Mouse (Mus musculus): ENCODE results near the gene Clnk.

The Clnk gene

DNA sequence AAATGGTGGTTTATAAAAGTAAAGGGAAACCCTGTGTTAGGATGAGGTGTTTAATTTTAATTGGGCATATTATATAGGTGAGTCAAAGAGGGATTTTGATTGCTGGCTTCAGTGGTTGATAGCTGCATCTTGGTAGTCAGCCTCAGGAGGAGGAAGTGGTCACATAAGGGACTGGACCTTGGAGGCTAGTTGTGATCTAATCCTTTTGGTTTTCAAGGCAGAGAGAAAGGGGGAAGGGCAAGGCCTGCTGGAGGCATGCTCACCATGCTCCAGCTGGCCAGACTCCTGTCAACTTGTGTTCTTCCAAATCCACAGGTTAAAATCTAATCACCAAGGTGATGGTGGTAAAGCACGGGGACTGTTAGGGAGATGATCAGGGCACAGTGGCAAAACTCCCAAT is 19.0 kb downstream of the Clnk start:
- in situ Hi-C loops (cut with MboI, MseI) = no loop called here

- in situ Hi-C loops (cut with MboI, MseI) = no loop called here
Measured at GRCm38 (mm10) chr5:38850171-38850570, 26.4 kb downstream of the Clnk start.

GRCm38 (mm10) chr5:38845529-38845928 is 31.1 kb downstream of the Clnk start:
- in situ Hi-C loops (cut with MboI, MseI) = no loop called here

DNA sequence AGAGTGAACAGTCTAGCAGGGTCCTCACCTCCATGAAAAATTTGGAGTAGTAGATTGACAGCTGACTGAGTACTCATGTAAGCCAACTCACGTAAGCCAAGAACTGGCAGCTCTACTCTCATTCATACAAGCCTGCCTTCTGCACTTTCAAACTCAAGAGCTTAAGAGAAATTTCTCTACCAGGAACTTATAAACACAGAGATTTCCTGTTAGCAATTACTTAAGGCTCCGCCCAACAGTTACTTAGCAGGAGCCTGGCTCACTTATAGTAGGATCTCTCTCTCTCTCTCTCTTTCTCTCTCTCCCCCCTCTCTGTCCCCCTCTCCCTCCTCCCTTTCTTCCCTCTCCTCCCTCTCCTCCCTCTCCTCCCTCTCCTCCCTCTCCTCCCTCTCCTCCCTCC is 32.3 kb downstream of the Clnk start:
- in situ Hi-C loops (cut with MboI, MseI) = no loop called here

GRCm38 (mm10) chr5:38839981-38840380 is 36.6 kb downstream of the Clnk start:
- in situ Hi-C loops (cut with MboI, MseI) = no loop called here

- in situ Hi-C loops (cut with MboI, MseI) = no loop called here
Measured at GRCm38 (mm10) chr5:38827310-38827709, 49.3 kb downstream of the Clnk start.

DNA sequence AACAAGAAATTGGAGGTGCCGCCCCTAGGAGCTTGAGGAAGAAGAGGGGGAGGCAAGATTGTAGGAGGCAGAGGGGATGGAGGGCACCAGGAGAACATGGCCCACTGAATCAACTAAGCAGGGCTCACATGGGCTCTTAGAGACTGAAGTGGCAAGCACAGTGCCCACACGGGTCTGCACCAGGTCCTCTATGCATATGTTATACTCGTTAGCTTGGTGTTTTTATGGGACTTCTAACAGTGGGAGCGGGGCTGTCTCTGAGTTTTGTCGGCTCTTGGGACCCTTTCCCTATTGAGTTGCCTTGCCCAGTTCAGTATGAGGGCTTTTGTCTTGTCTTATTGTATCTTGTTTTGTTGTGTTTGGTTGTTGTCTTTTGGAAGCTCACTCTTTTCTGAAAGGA is 50.0 kb downstream of the Clnk start:
- in situ Hi-C loops (cut with MboI, MseI) = no loop called here

- in situ Hi-C loops (cut with MboI, MseI) = no loop called here
Measured at GRCm38 (mm10) chr5:38824132-38824965, 52.3 kb downstream of the Clnk start.

- in situ Hi-C loops (cut with MboI, MseI) = no loop called here
Measured at GRCm38 (mm10) chr5:38813391-38814109, 63.1 kb downstream of the Clnk start.

GRCm38 (mm10) chr5:38812916-38813315 is 63.7 kb downstream of the Clnk start:
- in situ Hi-C loops (cut with MboI, MseI) = no loop called here

DNA sequence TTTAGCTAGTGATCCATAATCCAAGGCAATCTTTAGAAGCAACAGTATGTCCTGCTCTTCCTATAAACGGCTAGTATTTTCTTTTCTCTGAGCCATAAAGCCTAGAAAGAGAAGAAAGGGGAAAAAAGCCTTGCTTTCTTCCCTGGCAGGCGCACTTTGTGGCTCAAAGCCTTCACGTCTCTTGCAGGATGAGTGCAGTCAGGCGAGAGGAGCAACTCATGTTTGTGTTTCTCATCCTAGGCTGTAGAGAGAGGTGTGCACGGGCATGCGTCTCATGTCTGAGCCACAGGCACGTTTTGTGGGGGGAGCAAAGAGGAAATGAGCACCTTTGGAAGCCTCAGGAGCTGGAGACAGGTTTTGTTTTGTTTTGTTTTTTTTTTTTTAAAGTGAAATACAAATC is 64.2 kb downstream of the Clnk start:
- in situ Hi-C loops (cut with MboI, MseI) = no loop called here

DNA sequence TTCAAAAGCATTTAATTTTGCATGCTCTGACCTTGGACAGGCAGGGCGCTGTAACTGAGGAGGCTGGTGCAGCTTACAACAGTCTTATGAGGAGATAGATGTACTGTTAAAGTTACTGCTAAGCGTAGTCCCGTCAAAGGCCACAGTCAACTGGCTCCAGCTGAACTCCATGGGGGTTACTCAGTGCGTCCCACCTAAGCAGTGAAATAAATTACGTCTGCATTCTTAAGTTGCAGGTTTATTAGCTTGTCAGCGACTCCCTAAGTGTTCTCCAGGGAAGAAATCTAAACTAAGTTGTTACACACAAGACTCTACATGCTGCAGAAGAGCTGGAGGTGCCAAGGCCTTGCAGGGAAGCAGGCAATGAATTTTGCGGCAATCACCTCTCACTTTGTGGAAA is 77.7 kb downstream of the Clnk start:
- in situ Hi-C loops (cut with MboI, MseI) = no loop called here

GRCm38 (mm10) chr5:38795139-38795538 is 81.5 kb downstream of the Clnk start:
- in situ Hi-C loops (cut with MboI, MseI) = no loop called here

- in situ Hi-C loops (cut with MboI, MseI) = no loop called here
Measured at GRCm38 (mm10) chr5:38791116-38791515, 85.5 kb downstream of the Clnk start.

DNA sequence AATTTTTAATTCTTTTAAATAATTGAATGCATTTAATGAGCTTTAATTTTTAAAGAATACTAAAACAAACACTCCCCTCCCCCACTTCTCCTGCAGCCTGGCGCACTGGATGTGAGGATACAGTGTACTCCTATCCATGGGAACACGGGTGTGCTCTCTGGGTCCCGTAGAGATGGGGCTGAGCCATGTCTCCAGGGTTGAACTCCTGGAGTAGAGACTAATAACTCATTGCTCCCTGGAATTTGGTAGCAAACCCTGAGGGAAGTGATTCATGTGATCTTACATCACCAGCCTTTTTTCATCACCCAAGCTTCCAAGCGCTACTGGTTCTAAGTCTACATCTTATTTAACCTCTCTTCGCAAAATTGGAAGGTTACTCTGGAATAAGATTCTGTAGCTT is 87.8 kb downstream of the Clnk start:
- in situ Hi-C loops (cut with MboI, MseI) = loop anchor here (10.0 kb wide), 1 partner anchor 1166 kb away; no protein-coding TSS in a partner anchor

DNA sequence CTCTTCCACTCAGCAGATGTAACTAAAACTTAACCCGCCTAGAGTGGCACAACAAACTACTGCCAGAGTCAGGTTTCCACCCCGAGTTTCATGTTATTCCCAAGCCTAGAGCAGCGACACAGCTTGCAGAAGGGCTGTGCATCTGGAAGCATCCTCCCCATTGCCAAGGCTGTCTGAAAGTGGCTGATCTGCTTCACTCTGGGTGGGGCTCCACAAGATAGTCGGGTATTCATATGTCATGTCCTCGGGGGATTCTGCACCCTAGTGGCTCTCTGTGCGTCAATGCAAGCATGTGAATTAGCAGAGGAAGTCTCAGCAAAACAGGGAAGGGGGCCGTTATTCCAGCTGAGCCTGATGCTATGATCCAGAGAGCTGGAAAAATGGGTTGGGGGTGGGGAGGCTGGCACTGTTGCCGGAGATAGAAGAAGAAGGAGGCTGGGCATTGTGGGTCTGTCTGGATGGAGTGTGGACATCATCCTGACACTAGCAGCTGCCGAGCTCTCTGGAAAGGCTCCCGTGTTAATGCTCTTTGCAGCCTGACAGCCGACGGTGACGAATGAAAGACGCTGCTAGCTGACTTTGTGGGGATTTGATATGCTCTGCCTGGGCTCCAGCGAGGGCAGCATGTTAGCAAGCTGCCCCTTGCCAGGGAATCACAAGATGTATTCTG is 88.6 kb downstream of the Clnk start:
- in situ Hi-C loops (cut with MboI, MseI) = loop anchor here (10.0 kb wide), 1 partner anchor 1167 kb away; no protein-coding TSS in a partner anchor

GRCm38 (mm10) chr5:38786126-38786525 is 90.5 kb downstream of the Clnk start:
- in situ Hi-C loops (cut with MboI, MseI) = loop anchor here (10.0 kb wide), 1 partner anchor 1169 kb away; no protein-coding TSS in a partner anchor

DNA sequence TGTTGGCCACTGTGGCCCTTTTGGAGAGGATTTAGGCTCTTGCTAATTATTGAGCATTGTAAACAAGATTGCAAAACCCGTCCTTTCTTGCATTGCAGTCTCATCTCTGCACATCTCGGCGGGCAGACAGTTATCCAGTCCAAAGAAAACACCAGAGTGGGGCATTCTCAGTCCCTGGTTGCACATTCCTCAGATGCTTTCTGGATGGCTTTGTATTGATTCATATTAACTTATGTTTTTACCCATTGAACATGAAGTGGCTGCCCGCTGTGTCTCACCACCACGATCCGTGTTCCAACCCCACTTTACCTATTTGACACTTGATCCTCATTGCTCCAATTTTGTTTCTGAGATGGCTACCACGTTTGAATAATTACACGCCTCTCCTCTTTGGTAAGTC is 90.9 kb downstream of the Clnk start:
- in situ Hi-C loops (cut with MboI, MseI) = loop anchor here (10.0 kb wide), 1 partner anchor 1169 kb away; no protein-coding TSS in a partner anchor

DNA sequence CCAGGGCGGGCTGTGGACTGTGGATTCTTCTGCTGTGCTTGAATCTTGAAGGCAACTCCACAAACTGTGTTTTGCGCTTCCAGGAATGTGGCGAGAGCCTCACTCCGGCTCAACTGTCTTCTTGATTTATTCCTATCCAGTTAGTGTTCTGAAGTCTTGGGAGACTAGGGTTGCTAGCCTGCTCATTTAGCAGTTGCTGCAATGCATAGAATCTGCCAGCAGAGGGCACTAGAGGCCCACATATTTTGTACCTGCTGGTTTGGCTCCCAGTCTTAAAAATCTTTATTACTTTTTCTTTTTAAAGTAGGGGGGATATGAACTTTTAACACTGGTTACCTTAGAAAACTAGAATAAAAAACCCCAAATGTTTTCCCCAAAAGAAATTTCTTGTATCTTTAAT is 94.8 kb downstream of the Clnk start:
- in situ Hi-C loops (cut with MboI, MseI) = loop anchor here (10.0 kb wide), 1 partner anchor 1173 kb away; no protein-coding TSS in a partner anchor

DNA sequence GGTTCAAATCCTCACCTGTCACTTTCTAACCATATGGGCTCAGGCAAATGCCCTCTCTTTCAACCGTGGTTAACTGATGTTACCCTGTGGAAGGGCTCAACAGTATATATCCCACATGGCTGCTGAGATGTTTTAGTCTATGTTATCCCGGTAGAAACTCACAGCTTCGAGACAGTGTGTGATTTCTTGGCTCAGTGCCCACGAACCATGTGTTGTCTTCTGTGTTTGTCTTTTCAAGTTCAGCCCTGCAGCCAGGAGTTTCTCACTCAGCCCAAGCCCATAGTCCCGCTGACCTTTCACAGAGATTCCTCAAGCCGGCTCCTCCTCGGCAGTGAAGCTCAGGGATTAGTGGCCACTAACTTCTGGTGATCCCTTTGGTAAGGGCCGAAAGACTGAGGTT is 96.0 kb downstream of the Clnk start:
- in situ Hi-C loops (cut with MboI, MseI) = loop anchor here (10.0 kb wide), 1 partner anchor 1174 kb away; no protein-coding TSS in a partner anchor

GRCm38 (mm10) chr5:38780045-38780444 is 96.6 kb downstream of the Clnk start:
- in situ Hi-C loops (cut with MboI, MseI) = loop anchor here (10.0 kb wide), 1 partner anchor 1175 kb away; no protein-coding TSS in a partner anchor

- in situ Hi-C loops (cut with MboI, MseI) = loop anchor here (10.0 kb wide), 1 partner anchor 859 kb away; no protein-coding TSS in a partner anchor
Measured at GRCm38 (mm10) chr5:38775500-38775899, 101.1 kb downstream of the Clnk start.
